Mouse (Mus musculus) midbrain, embryonic 12.5 days (tissue): ENCODE results near the gene Lingo2. TPM values are rescaled to one million over a fixed set of nuclear protein-coding genes. Genes with fewer than 3 reads are reported as not detected.

Source experiments
- ATAC-seq: fragments of 200-750 bp; cut with Nextera tagmentation; 2 replicates; pipeline ENCODE4 v1.8.0; 2017; ENCODE audit warnings: low read depth, moderate TSS enrichment, moderate library complexity; ENCODE audit not compliant: low FRiP score
- H3K27ac ChIP-seq: fragments of 300-500 bp; sonication (generic); replicated peaks from 2 replicates; pipeline ENCODE4 v1.5.1; 2016; ENCODE audit warnings: mild to moderate bottlenecking
- H3K27me3 ChIP-seq: fragments of 300-500 bp; sonication (generic); 2 replicates; pipeline ENCODE4 v1.6.1; 2016; ENCODE audit warnings: mild to moderate bottlenecking
- H3K36me3 ChIP-seq: fragments of 300-500 bp; sonication (generic); 2 replicates; pipeline ENCODE4 v1.6.1; 2016
- H3K4me1 ChIP-seq: fragments of 300-500 bp; sonication (generic); 2 replicates; pipeline ENCODE4 v1.6.1; 2016
- H3K4me2 ChIP-seq: fragments of 300-500 bp; sonication (generic); replicated peaks from 2 replicates; pipeline ENCODE4 v1.6.1; 2016; ENCODE audit warnings: mild to moderate bottlenecking, moderate library complexity
- H3K4me3 ChIP-seq: fragments of 300-500 bp; sonication (generic); 2 replicates; pipeline ENCODE4 v1.5.1; 2016; ENCODE audit warnings: mild to moderate bottlenecking
- H3K9ac ChIP-seq: fragments of 300-500 bp; sonication (generic); replicated peaks from 2 replicates; pipeline ENCODE4 v1.6.1; 2016; ENCODE audit warnings: mild to moderate bottlenecking, moderate library complexity
- H3K9me3 ChIP-seq: fragments of 300-500 bp; sonication (generic); 2 replicates; pipeline ENCODE4 v1.6.1; 2016; ENCODE audit warnings: mild to moderate bottlenecking
- WGBS: fragments of 180-500 bp; shearing (Covaris S2); methylation state at CpG from one replicate; pipeline ENCODE4 v1.1.7; 2016; 5-methylcytosine and 5-hydroxymethylcytosine counted together
- polyA plus RNA-seq: library from polyadenylated mRNA; unstranded; fragments of >200 nt; fragmentation: Nextera tagmentation; extraction: Ambion mirVana; gene quantifications from 2 replicates; pipeline ENCODE4 v1.2.1, GENCODE M21; 2016

Lingo2 gene
- polyA plus RNA-seq, 1 experiment from 2014 or later = 6.2 TPM

- ATAC-seq = peak; percentile 65; the same call in 1 of the 2 replicates
- 64% methylated on average over 6 of the region's 6 CpGs for whole genome bisulfite sequencing
- no peaks in the 10 kb centered on the region for H3K27me3 ChIP-seq
Observed at GRCm38 (mm10) chr4:36052791-36053376, 898.7 kb downstream of the Lingo2 start.

GRCm38 (mm10) chr4:36040361-36040760, 911.2 kb downstream of the Lingo2 start:
- Histone ChIP-seq H3K36me3 (no peaks in the 10 kb centered on the region), H3K4me3 (no peak overlapping the region), H3K27me3 (no peaks in the 10 kb centered on the region), H3K27ac (no peak overlapping the region), H3K4me2 (no peak overlapping the region), H3K9me3 (no peaks in the 10 kb centered on the region), H3K9ac (no peak overlapping the region), H3K4me1 (no peaks in the 10 kb centered on the region)
- 96% methylated on average over 3 of the region's 3 CpGs for WGBS
- no peak for ATAC-seq

More at GRCm38 (mm10) chr4:36052791-36053376, 898.7 kb downstream of the Lingo2 start:
- Histone ChIP-seq H3K27ac (no peak overlapping the region), H3K4me2 (no peak overlapping the region), H3K9me3 (no peaks in the 10 kb centered on the region), H3K4me3 (no peak overlapping the region), H3K9ac (no peak overlapping the region), H3K36me3 (no peaks in the 10 kb centered on the region), H3K4me1 (no peaks in the 10 kb centered on the region)

GRCm38 (mm10) chr4:36038742-36039141, 912.8 kb downstream of the Lingo2 start:
- no peaks in the 10 kb centered on the region for H3K36me3 ChIP-seq
- H3K27me3 ChIP-seq = no peaks in the 10 kb centered on the region
- no peak overlapping the region for H3K9ac ChIP-seq
- H3K4me1 ChIP-seq = no peaks in the 10 kb centered on the region
- no peak overlapping the region for H3K4me2 ChIP-seq
- no peak overlapping the region for H3K4me3 ChIP-seq
- WGBS = 96% methylated on average over 2 of the region's 2 CpGs
- ATAC-seq = no peak
- no peaks in the 10 kb centered on the region for H3K9me3 ChIP-seq
- no peak overlapping the region for H3K27ac ChIP-seq

GRCm38 (mm10) chr4:36032039-36032438, 919.5 kb downstream of the Lingo2 start:
- H3K9ac ChIP-seq = no peak overlapping the region
- H3K4me1 ChIP-seq = no peaks in the 10 kb centered on the region
- H3K27me3 ChIP-seq = no peaks in the 10 kb centered on the region
- H3K9me3 ChIP-seq = no peaks in the 10 kb centered on the region
- no peaks in the 10 kb centered on the region for H3K36me3 ChIP-seq
- ATAC-seq = no peak
- no peak overlapping the region for H3K27ac ChIP-seq
- H3K4me2 ChIP-seq = no peak overlapping the region
- WGBS = 84% methylated on average over 5 of the region's 5 CpGs
- no peak overlapping the region for H3K4me3 ChIP-seq

- H3K27me3 ChIP-seq = no peaks in the 10 kb centered on the region
- no peak overlapping the region for H3K27ac ChIP-seq
- H3K4me3 ChIP-seq = no peak overlapping the region
- no peak overlapping the region for H3K4me2 ChIP-seq
- H3K9ac ChIP-seq = no peak overlapping the region
- no peaks in the 10 kb centered on the region for H3K9me3 ChIP-seq
- H3K36me3 ChIP-seq = no peaks in the 10 kb centered on the region
- no peaks in the 10 kb centered on the region for H3K4me1 ChIP-seq
- ATAC-seq = no peak
- WGBS = 81% methylated on average over 4 of the region's 4 CpGs
Observed at GRCm38 (mm10) chr4:36014181-36014580, 937.4 kb downstream of the Lingo2 start.

GRCm38 (mm10) chr4:35992005-35992763, 959.4 kb downstream of the Lingo2 start:
- H3K27me3 ChIP-seq = no peaks in the 10 kb centered on the region
- no peak overlapping the region for H3K9ac ChIP-seq
- no peaks in the 10 kb centered on the region for H3K36me3 ChIP-seq
- 73% methylated on average over 2 of the region's 2 CpGs for WGBS
- ATAC-seq = peak; percentile 30; the same call in 1 of the 2 replicates
- no peak overlapping the region for H3K27ac ChIP-seq
- no peak overlapping the region for H3K4me2 ChIP-seq
- no peak overlapping the region for H3K4me3 ChIP-seq
- no peaks in the 10 kb centered on the region for H3K9me3 ChIP-seq
- no peaks in the 10 kb centered on the region for H3K4me1 ChIP-seq

- H3K9me3 ChIP-seq = no peaks in the 10 kb centered on the region
- H3K4me2 ChIP-seq = no peak overlapping the region
- WGBS = 76% methylated on average over 6 of the region's 6 CpGs
- H3K4me3 ChIP-seq = no peak overlapping the region
- H3K4me1 ChIP-seq = no peaks in the 10 kb centered on the region
- no peaks in the 10 kb centered on the region for H3K36me3 ChIP-seq
- no peaks in the 10 kb centered on the region for H3K27me3 ChIP-seq
- H3K27ac ChIP-seq = no peak overlapping the region
- H3K9ac ChIP-seq = no peak overlapping the region
- ATAC-seq = no peak
Observed at GRCm38 (mm10) chr4:35986012-35986411, 965.5 kb downstream of the Lingo2 start.

GRCm38 (mm10) chr4:35963532-35963931, 988.0 kb downstream of the Lingo2 start:
- Histone ChIP-seq H3K4me1 (no peaks in the 10 kb centered on the region), H3K9ac (no peak overlapping the region), H3K27ac (no peak overlapping the region), H3K4me2 (no peak overlapping the region), H3K27me3 (no peaks in the 10 kb centered on the region), H3K36me3 (no peaks in the 10 kb centered on the region), H3K9me3 (no peaks in the 10 kb centered on the region), H3K4me3 (no peak overlapping the region)
- peak; percentile 54; the same call in 1 of the 2 replicates for ATAC-seq
- WGBS = 44% methylated on average over 4 of the region's 4 CpGs

GRCm38 (mm10) chr4:35951894-35952293, 999.7 kb downstream of the Lingo2 start:
- H3K4me3 ChIP-seq = no peak overlapping the region
- H3K36me3 ChIP-seq = no peaks in the 10 kb centered on the region
- H3K4me2 ChIP-seq = no peak overlapping the region
- H3K9ac ChIP-seq = no peak overlapping the region
- no peaks in the 10 kb centered on the region for H3K9me3 ChIP-seq
- no peak overlapping the region for H3K27ac ChIP-seq
- no peak for ATAC-seq
- H3K4me1 ChIP-seq = no peaks in the 10 kb centered on the region
- H3K27me3 ChIP-seq = no peaks in the 10 kb centered on the region

- ATAC-seq = no peak
- 91% methylated on average over 3 of the region's 3 CpGs for WGBS
- Histone ChIP-seq H3K9ac (no peak overlapping the region), H3K9me3 (no peaks in the 10 kb centered on the region), H3K27ac (no peak overlapping the region), H3K4me1 (no peaks in the 10 kb centered on the region), H3K4me2 (no peak overlapping the region), H3K4me3 (no peak overlapping the region), H3K27me3 (no peaks in the 10 kb centered on the region), H3K36me3 (no peaks in the 10 kb centered on the region)
Observed at GRCm38 (mm10) chr4:35951251-35951650, 1000.3 kb downstream of the Lingo2 start.

- Histone ChIP-seq H3K36me3 (no peaks in the 10 kb centered on the region), H3K27me3 (no peaks in the 10 kb centered on the region), H3K9ac (no peak overlapping the region), H3K27ac (no peak overlapping the region), H3K4me2 (no peak overlapping the region), H3K9me3 (no peaks in the 10 kb centered on the region), H3K4me1 (peaks cover 3% of the 10 kb centered on the region; the same call in 1 of the 2 replicates), H3K4me3 (no peak overlapping the region)
- 38% methylated on average over 4 of the region's 4 CpGs for WGBS
- ATAC-seq = no peak
Observed at GRCm38 (mm10) chr4:35934056-35934661, 1017.4 kb downstream of the Lingo2 start.

GRCm38 (mm10) chr4:35927722-35928121, 1023.8 kb downstream of the Lingo2 start:
- no peak for ATAC-seq
- Histone ChIP-seq H3K4me1 (no peaks in the 10 kb centered on the region), H3K9me3 (no peaks in the 10 kb centered on the region), H3K9ac (no peak overlapping the region), H3K4me3 (no peak overlapping the region), H3K36me3 (no peaks in the 10 kb centered on the region), H3K4me2 (no peak overlapping the region), H3K27ac (no peak overlapping the region), H3K27me3 (no peaks in the 10 kb centered on the region)
- 63% methylated on average over 2 of the region's 2 CpGs for WGBS
